Mouse (Mus musculus): ENCODE data around the gene 1700029F12Rik. TPM values are rescaled to one million over a fixed set of nuclear protein-coding genes. Genes with fewer than 3 reads are reported as not detected.

The 1700029F12Rik gene
- total RNA-seq, 2 experiments from 2014 or later: not detected

GRCm38 (mm10) chr13:97021906-97022305 lies 12.3 kb downstream of the 1700029F12Rik start:
- no peak for DNase-seq

- no peak for DNase-seq
These were observed 14.0 kb downstream of the 1700029F12Rik start for GRCm38 (mm10) chr13:97020122-97020521.

- no peak for DNase-seq
These were observed 16.5 kb downstream of the 1700029F12Rik start for GRCm38 (mm10) chr13:97017711-97018110.

GRCm38 (mm10) chr13:97014366-97014765 lies 19.8 kb downstream of the 1700029F12Rik start:
- no peak for DNase-seq

- DNase-seq: no peak
These were observed 25.7 kb downstream of the 1700029F12Rik start for GRCm38 (mm10) chr13:97008266-97009153.

GRCm38 (mm10) chr13:97007501-97008265 lies 26.5 kb downstream of the 1700029F12Rik start:
- DNase-seq: no peak

GRCm38 (mm10) chr13:97006784-97007183 lies 27.4 kb downstream of the 1700029F12Rik start:
- DNase-seq: no peak

- DNase-seq: no peak
These were observed 37.1 kb downstream of the 1700029F12Rik start for GRCm38 (mm10) chr13:96997080-96997479.

- no peak for DNase-seq
These were observed 38.9 kb downstream of the 1700029F12Rik start for GRCm38 (mm10) chr13:96995243-96995642.

GRCm38 (mm10) chr13:96993291-96993989 lies 40.7 kb downstream of the 1700029F12Rik start:
- DNase-seq: no peak

GRCm38 (mm10) chr13:96990561-96991265 lies 43.4 kb downstream of the 1700029F12Rik start:
- DNase-seq: no peak

GRCm38 (mm10) chr13:96990045-96990444 lies 44.1 kb downstream of the 1700029F12Rik start:
- no peak for DNase-seq

- no peak for DNase-seq
These were observed 45.0 kb downstream of the 1700029F12Rik start for GRCm38 (mm10) chr13:96989129-96989528.

- no peak for DNase-seq
These were observed 48.4 kb downstream of the 1700029F12Rik start for GRCm38 (mm10) chr13:96985599-96986275.

GRCm38 (mm10) chr13:96984688-96985087 lies 49.5 kb downstream of the 1700029F12Rik start:
- no peak for DNase-seq

- no peak for DNase-seq
These were observed 50.7 kb downstream of the 1700029F12Rik start for GRCm38 (mm10) chr13:96983251-96984126.

GRCm38 (mm10) chr13:96980561-96980960 lies 53.6 kb downstream of the 1700029F12Rik start:
- no peak for DNase-seq

- DNase-seq: no peak
These were observed 57.1 kb downstream of the 1700029F12Rik start for GRCm38 (mm10) chr13:96976986-96977595.

- DNase-seq: no peak
These were observed 60.8 kb downstream of the 1700029F12Rik start for GRCm38 (mm10) chr13:96973318-96973717.
